Mouse (Mus musculus) lung, postnatal 10 days (tissue): ENCODE results near the gene Zbtb17.
A peak's percentile ranks its signal among the peaks of the same experiment; 100 is the strongest.

Experiments used
- DNase-seq: peaks from one replicate; pipeline ENCODE4 v3.0.0; 2021

Gene Zbtb17

DNA sequence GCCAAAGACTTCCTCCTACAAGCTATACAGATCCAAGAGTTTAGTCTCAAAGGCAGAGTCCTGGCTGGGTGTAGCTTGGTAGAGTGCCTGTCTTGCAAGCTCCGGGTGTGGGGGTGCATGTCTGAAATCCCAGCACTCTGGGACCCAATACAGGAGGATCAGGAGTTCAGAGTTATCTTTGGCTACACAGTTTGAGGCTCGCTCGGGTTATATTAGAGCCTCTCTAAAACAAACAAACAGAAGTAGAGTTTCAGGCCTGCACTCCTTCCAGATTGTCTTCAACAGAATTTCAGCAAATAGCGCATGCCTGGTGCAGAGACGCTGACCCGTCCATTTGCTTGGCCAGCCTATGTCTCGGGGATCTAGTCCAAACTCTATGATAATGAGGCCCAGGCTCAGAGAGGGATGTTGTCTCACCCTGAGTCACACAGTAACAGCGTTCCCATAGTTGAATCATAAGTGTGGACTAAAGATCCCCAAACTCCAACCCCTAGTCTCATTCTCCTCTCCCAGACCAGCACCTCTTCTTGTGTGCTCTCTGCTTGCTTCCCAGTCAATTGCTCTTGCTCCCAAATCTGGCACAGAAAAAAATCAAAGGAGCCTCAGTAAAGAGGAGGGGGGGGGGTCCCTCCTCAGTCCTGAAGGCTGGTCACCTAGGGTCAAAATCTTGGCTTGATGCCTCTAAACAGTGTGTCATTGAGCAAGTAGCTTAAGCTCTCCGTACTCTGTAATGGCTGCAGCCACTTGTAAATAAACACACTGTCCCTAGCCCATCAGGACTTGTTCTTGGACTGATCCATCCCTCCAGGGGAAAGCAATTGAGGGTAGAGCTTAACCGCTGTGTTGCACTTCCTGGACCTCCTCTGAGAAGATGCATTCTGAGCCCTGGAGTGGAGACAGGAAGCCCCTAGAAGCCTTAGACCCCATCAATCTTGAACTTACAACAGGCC is 17.4 kb upstream of the Zbtb17 start:
- DNase-seq, result peak; percentile 65

DNA sequence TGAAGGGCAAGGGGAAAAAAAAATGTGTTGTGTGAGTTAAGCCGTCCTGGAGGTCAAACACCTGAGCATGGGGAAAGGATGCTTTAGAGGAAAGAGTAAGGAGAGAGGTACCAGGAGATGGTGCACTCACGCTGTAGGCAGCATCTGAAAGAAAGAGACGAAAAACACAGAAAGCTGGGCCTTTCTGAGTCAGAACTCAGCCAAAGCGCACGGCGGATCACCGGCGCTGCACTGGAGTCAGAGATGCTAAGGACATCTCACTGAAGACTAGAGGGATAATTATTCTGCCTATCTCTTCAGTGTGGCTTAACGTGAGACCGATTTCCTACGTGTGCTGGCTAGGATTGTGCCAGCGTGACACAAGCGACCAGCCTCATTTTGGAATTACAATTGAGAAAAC is 16.5 kb upstream of the Zbtb17 start:
- no peak for DNase-seq

DNA sequence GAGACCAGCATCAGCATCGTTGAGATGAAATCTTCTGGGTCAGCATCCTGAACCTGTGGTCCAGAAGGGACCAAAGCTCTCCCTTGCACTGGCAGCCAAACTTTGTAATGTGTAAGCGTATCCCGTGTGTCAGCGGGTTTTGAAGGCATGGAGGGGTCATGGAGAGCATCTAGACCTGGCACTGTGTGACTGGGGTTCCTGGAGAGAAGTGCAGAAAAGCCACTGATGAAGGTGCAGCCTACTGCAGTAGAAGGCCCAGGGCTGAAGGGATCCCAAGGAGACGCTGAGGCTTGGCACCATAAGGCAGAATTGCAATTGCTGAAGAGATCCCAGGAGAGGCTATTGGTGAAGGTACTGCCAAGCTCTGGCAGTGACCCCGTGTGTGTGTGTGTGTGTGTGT is 15.1 kb upstream of the Zbtb17 start:
- DNase-seq, result no peak

DNA sequence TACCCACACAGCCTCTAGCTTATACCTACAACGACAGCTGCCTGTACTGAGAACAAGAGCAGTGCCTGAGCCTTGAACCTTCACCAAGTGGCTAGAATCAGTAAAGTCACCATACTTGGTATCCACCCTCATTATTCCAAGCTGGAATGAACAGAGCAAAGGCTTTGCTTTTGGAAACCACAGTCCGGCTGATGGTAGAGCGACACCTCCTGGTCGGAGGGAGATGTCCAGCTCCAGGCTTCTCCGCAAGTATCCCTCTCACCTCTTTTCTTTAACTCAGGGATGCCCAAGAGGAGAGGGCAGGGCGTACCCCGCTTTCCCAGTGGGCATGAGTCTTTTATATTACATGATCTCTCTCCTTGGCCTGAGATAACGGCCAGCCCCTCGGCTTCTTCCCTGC is 14.6 kb upstream of the Zbtb17 start:
- DNase-seq, result peak; percentile 66

DNA sequence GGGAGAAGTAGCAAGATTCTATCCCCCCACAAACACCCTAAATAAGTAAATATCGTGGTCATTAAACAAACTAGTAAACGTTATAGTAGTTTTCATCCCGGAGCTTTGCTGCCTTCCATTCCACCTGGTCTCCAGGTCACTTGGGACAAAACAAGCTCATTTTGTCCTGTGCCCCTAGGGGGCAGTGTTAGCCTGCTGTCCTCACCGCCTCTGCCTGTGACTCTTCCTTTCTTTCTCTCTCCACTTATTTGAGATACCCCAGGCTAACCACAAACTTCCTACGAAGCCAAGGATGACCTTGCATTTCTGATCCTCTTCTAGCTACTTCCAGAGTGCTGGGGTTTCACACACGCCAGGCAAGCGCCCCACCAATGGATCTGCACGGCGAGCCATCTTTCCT is 13.5 kb upstream of the Zbtb17 start:
- peak; percentile 79 for DNase-seq

DNA sequence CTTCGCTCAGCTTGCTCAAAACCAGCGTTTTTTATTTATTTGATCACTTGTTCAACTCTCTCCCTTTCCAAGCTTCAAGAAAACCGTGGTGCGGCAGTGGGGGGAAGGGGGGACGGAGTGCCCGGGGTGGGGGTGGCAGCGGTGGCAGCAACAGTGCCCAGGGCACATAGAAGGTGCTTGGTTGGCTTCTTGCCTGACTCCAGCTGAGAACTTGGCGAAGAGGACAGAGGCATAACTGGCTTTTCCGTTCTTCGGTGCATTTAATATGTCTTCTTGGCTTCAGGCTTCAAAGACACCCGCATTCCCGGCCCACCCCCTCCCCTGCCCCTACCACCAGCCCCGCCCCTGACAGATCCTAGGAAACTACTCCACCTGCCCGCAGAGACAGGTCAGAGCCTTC is 11.8 kb upstream of the Zbtb17 start:
- no peak for DNase-seq

DNA sequence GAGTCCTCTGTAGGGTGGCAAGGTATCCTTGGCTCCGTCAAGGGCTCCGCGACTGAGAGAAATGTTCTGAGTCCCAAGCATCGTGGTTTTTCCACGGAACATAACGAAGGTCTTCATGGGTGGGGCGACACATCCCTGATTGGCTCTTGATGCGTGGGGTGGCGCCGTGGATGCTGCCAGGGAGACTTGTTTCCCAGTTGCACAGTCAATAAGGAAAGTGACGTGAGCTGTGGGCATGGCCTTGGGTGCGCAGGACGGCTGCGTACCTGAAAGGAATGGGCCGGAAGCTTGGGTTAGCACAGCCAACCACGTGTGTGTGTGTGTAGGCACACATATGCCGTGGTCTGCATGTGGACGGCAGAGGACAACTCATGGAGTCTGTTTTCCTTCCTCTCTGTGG is 11.3 kb upstream of the Zbtb17 start:
- DNase-seq, result no peak

DNA sequence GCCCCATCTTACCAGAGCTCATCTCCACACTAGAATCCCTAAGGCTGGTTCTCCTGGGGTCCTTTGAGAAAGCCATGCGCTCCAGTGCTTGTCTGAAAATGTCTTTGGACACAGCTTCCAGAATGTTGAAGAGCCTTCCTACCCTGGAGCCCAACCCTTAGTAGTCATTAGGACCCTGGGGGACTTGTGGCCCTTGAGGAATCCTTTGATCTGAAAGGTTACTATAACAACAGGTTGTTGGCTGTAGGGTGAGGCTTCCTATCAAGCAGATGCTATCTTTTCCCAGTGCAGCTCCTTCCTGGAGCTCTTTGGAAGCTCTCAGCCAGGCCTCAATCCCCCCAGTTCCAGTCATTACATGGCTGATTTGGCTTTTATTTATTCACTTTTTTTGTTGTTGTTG is 8.5 kb upstream of the Zbtb17 start, which contains the start of gene Srarp:
Gene Srarp (minus strand): TSS at position 132 of the 400 bp plus-strand sequence.
- DNase-seq, result no peak

DNA sequence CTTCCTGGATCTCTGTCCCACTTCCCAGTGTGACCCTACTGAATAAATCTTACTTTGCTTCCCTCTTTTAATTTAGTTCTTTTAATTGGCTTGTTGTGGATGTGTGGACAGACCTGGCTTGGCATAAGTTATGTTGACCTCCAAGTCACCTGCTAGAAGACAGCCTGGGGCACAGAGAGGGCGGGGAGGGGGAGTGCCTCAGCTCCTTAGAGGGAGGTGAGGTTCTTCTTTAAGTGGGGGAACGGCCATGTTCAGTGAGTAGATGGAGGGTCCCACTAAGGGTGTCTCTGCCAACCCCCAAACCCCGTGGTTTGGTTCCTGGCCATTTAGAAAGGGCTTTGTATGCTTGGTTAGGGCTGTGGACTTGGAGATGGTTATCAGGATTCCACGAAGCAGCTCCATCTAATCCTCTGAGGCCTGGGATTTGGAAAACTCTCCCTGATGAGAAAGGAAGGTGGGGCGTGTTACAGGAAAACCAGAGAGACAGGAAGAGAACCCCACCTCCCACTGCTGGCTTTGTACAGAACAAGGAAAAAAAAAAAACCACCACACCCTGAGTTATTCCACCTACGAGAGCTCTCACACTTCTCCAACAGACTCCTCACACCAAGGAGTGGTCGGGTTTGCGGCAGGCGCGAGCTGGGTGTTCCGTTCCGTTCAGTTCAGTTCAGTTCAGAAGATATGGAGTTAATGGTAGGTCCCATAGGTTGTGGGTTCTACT is 5.2 kb upstream of the Zbtb17 start:
- no peak for DNase-seq

DNA sequence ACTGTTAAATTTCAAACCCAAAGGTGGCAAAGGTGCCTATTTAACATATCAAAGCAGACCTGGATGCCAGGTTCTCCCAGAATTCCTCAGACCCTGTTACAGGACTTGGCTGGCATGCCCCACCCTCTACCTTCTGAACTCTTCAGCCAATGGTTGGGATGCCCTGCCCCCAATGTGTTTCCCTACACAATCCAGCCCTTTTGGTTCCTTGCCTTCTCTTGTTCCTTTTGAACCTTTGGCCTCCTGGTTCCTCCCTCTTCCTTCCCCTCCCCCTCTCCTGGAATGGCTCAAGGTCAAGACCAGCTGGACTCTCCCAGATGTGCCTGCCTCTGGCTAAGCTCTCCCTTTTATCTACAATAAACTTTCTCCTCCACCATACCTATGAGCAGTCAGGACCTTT is 3.6 kb upstream of the Zbtb17 start:
- DNase-seq, result no peak

DNA sequence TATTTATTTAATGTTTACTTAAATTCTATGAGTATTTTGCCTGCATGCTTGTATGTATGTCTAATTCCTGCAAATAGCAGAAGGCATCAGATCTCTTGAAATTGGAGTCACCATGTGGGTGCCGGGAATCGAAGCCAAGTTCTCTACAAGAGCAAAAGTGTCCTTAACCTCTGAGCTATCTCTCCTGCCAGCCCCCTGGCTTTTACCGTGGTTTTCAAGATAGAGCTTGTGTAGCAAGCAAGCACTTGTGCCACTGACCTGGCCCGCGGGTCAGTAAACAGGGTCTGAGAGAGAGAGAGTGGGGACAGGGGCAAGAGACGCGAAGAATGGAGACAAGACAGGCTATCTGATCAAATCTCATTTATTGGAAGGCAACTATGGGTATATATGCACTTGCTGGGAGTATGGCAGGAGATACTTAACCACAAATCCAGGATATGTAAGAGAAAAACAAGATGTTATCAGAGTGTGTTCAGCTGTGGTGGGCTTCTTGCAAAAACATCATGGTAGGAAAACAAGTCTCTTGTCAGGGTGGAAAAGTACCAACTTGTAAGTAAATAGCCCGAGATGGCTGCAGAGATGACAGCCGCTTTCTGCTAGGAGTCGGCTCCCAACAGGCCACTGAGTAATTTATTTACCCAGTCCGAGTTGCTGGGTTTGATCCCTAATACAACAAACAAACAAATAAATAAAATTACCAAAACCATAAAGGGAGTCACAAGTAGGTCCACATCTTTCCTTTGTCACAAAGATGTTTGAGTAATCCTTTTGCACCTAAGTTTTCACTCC is 619 bp upstream of the Zbtb17 start:
- no peak for DNase-seq

DNA sequence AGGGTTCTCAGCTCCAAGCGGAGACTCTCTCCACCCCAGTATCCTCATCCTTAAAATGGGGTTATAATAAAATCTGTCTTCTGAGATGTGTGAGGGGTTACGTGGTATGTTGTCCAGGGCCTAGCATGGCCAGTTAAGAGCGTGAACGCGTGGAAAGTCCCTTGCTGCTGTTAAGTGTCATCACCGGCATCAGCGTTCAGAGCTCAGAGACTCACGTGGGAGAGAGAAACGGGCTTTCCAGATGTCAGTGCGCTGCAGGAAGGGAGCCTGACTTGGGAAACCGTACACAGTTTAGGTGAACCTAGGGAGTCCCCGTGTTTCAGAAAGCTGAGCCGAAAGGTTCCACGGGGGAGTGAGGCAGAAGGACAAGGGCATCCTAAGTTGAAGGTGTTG is 870 bp downstream of the Zbtb17 start:
- no peak for DNase-seq

DNA sequence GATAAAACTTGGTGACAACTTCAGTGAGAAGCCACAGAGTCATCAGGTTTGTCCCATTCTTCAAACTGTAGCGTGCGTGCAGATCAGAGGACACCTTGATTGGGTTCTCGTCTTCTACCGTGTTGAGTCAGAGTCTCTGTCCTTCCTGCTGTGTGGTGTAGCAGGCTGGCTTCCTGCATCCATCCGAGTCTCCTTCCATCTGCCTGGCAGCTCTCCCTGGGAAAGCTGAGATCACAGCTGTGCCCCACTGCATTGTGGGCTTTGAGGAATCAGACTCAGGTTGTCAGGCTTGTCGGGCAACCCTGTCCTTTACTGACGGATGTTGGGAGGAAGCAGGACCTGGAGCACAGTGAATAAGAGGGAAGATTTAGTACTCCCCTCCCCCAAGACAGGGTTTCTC is 1.8 kb downstream of the Zbtb17 start:
- DNase-seq, result no peak

DNA sequence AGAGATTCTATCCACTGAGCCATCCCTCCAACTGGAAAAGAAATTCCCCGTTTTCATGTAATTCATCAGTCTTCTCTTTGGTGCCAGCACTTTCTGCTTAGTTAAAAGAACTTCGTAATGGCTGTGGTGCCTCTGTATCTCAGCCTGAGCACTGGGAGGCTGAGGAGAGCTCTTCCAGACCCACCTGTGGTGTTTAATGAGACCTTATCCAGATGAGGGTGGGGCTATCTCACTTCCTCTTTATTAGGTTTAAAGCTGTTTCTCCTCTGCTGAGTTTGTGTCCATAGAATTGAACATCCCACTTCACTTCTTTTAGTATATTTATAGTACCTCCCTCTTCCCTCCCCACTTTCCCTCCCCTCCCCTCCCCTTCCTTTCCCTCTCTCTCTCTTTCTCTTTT is 6.8 kb downstream of the Zbtb17 start:
- DNase-seq, result no peak

DNA sequence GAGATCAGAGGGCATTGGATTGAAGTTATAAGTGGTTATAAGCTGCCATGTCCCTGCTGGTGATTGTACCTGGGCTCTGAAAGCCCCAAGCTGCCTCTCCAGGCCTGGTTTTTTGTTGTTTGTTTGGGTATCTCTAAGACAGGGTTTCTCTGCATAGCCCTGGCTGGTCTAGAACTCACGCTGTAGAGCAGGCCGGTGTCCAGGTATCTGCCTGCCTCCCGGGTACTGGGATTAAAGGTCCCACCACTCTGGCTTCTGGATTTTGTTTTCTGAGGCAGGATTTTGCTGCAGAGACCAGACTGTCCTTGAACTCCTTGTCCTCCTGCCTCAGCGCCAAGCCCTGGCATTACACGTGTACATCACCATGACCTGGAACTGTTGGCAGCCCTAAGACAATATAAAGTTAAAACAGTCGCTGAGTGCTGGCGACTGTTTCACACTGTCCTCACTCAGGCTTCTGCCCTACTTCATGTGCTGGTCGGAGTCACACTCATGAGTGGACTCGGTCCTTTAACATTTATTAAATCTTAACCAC is 7.5 kb downstream of the Zbtb17 start:
- no peak for DNase-seq

DNA sequence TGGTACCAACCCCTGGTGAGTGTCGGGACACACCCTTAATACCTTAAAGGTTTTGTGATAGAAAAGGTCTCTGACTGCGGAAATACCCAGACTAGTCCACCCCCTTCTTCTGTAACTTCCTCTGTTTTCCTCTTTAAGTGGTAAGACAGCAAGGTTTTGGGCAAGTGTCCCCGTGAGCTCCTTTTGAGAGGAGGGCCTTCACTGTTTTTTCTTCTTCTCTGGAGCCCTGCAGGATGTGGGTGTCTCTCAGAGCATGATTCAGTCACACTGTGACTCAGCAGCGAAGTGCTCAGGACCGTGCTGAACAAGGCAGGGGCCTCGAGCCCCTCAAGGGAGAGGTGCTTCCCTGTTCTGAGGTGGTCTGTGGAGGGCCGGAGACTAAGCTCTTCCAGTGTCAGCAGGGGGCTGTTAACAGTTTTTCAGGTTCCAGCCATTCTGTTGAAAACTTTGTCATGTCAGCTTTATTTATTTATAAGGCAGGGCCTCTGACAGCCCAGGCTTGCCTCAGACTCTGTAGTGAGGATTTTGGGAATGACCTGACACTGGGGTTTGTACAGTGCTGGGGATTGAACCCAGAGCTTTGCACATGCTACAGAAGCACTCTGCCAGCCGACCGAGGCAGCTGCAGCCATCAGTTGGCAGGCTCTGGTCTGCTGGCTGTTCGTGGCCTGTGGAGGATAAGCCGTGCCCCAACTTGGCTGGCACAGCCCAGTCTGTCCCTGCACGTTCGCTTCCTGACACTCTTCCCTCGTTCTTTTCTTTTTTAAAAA is 10.3 kb downstream of the Zbtb17 start:
- no peak for DNase-seq

DNA sequence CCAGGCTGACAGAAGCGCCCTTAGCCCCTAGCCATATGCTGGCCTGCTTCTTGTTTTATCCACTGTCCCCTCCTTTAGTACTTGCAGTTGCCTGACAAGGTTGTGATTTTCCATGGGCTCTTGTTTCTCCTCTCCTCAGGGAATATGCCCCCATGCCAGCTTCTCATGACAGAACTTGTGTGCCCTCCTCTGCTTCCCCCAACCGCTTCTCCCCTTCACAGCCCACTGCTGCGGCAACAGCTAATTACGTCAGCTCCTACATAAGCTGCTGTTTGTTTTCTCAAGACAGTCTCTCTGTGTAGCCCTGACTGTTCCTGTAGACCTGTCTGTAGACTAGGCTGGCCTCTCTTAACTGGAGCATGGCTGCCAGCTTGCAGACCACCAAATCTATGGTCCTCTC is 11.1 kb downstream of the Zbtb17 start:
- no peak for DNase-seq

DNA sequence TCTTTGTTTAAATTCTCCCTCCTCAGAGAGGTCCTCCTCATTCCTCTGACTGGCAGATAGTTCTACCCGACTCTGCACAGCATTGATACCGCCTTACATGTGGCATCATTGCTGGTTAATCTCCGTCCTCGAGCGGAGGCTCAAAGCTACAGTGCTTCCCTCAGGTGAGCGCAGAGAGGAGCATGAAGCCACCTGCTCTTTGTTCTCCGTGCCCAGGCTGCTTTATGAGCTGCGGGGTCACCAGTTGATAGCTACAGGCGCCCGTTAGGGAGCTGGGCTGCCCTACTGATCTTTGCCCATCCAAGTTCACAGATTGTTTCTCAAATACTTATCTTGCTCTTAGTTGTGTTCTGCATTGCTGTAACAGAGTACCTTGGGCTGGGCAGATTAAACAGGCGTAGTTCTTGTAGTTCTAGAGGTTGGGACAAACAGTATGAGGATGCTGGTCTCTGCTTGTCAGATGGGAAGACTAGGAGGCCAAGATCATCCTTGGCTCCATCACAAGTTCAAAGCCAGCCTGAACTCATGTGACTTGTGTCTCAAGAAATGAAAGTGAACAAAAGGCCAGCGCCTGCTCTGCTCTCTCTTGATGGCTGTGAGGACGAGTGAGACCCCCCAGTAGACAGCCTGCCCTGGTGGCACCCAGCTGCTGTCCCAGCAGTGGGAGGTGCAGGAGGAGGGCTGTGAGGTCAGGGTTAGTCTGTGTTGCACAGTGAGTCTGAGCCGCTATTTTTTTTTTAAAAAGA is 11.9 kb downstream of the Zbtb17 start:
- no peak for DNase-seq

DNA sequence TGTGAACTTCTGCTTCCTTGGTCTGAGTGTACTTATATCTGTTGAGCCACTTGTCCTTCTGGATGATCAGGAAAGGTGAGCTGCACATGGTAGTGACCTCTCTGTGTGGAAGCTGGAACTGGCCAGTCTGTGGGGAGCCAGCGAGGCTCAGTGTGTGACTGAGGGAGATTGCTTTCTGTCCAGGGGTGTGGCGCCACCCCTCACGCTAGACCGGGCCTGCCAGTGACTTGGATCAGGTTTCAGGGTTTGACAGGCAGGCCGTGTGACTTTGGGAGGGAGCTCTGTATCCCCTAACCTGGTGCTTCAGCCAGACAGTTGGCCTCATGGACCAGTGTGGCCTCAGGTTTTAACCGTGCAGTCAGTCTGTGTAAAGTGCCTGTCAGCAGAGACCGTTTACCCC is 13.8 kb downstream of the Zbtb17 start:
- DNase-seq, result no peak

DNA sequence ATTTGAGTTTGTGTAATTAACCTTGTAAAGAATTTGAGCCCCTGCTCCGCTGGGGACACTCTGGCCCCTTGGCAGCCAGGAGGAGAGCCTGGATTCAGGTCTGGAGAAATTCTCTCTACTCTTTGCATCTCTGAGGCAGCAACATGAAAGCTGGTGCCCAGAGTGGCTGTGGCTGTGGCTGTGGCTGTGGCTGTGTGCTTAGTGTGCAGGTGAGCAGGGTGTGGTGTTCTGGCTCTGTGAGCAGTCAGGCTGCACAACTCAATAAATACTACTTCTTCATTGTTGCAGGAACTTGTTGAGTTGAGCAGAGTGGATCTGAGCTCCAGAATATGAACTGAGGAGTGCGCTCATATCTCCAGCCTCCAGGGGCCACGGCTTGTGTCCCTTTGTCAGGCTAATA is 14.4 kb downstream of the Zbtb17 start:
- DNase-seq, result no peak

DNA sequence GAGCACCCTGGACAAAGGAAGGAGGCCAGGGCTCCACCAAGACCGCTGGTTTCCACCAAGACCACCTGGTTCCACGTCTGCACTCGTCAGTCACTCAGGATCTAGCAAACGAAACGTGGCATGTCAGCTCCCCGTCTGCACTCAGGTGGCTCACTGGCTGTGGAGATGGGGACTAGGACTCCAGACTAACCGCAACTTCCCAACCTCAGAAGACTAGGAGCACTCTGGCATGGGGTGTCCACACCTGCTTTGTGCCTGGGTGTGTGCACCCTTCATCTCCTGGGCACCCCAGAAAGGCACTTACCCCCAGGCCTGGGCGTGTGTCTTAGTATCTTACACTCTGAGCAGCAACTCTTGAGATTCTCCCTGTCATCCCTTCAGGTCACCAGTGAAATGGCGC is 15.3 kb downstream of the Zbtb17 start:
- DNase-seq, result no peak

DNA sequence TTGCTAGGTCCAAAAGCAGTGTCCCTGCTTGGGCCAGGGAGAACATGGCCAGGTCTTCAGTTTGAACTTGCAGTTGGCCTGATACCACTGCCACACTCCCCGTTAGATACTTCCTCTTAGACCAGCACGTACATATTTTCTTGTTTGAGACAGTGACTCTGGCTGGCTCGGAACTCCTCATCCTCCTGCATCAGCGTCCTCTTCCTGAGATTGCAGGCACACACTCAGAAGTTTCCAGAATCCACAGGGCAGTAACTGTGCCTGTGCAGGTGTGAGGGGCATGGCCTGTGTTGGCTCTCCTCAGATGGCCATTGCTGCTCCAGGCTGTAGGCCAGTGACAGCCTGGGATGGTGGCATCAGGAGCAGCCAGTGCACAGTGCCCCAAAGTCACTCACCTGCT is 16.0 kb downstream of the Zbtb17 start:
- DNase-seq, result no peak
